Mouse (Mus musculus) cerebellum, postnatal 10 days (tissue): ENCODE measurements at regions not wholly inside any gene's neighbourhood (a gene's known extent, or its start where the extent isn't known, plus 50 kb on each side); places are given as distances from the start of the nearest gene placed in this dataset.
"Not testable (repeated sequence)": the region's sequence is repeated elsewhere in the genome, so short reads cannot be mapped to it uniquely, and the experiment has no call there.

Experiments used
- DNase-seq, 2 experiments: peaks; one replicate each; pipeline ENCODE4 v3.0.0; 2021; ENCODE audit warnings: mixed read lengths in 2 of 2

DNA sequence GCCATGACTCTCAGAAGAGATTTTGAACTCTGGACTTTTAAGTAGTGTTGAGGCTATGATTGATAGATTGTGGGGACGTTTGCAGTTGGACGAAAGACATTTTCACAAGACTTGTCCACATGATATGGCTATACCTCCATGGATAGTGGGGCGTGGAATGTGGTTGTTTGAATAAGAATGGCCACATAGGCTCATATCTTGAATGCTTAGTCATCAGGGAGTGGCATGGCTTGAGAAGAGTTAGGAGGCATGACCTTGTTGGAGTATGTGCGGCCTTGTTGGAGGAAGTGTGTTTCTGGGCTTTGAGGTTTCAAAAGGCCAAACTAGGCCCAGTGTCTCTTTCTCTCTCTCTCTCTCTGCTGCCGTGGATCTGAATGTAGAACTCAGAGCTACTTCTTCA, 204.7 kb upstream of the Pclo start:
- DNase-seq: no peak

DNA sequence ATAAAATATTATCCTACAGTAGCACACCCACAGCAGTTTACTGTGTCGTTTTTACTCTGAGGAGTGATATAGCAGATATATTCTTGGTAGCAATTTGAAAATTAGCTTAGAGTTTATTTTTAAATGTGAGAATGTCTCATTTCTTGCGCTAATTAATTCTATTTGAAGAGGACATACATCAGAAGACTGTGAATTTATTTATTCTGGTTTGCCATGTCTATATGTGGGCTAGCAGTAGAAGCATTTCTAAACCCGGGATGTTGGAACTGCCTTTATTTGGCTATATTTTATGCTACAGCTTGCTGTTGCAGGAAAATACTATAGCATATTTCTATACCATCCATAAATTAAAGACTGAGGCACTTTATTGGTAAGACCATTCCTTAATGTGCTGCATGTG, 203.0 kb upstream of the Pclo start:
- DNase-seq: no peak

DNA sequence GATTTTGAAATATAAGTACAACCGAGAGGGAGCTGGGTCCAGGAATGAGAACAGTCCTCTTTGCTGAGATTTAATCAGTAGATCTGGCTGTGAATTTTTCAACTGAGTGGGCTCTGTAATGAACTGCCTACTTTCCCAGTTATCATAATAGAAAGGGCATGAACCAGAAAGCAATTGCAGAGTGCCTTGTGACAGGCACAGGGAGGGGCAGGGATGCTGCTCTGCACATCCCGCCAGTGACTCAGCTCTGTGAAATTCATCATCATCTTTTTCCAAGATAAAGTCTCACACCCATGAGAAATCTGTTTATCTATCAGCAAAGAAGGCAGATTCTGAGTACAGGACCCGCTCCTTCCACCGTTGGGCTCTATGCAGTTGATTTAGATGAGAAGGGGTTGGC, 194.5 kb upstream of the Pclo start:
- no peak for DNase-seq

DNA sequence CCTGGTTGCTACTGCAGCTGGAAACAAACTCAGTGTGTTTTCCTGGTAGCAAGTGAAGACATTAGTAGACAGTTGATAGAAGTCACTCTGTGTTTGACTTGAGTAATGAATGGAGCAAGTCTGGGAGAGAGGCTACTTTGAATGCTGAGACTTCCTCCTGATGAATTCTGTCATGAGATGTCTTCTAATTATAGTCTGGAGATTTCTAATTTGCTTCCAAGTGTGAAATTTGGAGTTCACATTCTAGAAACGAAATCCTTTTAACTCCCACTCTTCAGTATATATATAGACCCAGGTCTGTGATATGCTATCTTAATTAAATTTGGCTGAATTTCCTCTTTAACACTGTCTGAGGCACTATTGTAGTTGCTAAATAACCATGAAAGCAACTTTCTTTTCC, 192.7 kb upstream of the Pclo start:
- no peak for DNase-seq

DNA sequence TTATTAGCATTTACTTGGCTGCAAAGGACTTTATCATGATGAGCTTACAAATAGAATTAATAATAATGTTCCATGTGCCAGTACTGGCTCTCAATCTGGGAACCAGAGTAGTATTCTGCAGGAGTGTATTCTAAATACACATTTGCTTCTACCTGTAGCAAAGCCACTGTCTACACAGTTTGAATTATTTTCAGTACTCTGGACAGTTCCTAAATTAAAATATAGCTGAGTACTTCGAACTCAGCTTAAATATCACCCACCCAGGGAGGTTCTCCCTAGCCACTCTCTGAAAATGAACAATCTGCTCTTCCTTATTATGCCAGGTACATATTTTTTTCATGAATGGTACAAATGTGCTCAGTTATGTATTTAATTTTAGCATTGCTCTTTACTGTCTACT, 154.3 kb upstream of the Pclo start:
- no peak for DNase-seq

DNA sequence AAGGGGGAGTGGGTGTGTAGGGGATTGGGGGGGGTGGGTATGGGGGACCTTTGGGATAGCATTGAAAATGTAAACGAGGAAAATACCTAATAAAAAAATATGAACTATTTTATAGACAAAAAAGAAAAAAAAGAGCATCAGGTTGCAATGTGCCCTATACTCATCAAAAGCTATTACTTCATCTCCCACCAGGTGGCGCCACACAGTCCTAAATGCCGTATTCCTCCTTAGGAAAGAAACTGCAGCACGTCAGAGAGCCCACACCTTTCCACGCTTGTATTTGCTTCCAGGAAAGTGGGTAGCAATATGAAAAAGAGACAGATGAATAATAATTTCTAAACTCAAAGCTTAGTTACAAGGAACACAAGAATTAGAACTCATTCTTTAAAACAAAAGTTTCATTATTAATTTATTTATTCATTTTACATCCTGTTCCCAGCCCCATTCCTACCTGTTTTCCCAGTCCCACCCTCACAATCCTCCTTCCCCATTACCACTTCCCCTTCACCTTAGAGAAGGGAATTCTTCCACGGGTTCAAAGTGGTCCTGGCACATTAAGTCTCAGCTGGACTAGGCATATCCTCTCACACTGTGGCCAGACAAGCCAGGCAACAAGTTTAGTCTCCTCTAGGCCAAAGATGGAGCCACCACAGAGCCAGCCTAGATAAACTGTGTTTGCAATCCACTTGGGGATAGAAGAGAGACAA, 125.4 kb upstream of the Pclo start:
- peak; percentile 90 to 92 for DNase-seq

DNA sequence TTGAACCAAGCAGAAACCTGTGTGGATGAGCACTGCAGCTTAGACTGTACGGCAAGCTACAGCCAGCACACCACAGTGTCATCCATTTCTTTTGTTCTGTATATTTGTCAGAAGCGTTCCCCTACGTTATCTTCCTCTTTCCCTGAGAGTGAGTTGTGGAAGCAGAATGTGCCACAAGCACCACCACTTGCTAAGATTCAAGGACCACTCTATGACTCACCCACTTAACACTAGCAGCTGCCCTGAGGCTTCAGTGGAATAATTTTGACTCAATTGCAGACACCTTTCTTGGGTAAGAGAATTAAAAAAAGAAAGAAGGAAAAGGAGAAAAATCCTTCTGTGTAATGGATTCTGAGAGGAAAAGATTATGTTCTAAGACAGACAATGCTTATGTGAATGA, 122.9 kb upstream of the Pclo start:
- DNase-seq: no peak

DNA sequence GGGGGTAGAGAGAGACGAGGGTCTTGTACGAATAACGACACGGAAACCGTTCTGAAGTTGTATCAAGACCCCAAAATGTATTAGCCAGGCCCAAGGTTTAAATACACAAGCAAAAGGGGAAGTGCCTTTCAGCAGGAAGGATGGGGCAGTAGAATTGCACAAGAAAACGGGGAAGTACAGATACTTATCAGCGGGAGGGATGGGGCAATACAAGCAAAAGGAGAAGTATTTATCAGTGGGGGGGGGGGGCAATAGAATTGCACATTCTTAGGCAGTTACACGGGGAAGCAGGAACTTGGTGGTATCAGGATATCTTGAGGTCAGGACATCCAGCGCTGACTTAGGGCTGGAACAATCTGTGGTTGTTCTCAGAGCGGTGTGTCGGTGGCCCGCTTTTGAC, 111.3 kb upstream of the Pclo start:
- not testable (repeated sequence) for DNase-seq

DNA sequence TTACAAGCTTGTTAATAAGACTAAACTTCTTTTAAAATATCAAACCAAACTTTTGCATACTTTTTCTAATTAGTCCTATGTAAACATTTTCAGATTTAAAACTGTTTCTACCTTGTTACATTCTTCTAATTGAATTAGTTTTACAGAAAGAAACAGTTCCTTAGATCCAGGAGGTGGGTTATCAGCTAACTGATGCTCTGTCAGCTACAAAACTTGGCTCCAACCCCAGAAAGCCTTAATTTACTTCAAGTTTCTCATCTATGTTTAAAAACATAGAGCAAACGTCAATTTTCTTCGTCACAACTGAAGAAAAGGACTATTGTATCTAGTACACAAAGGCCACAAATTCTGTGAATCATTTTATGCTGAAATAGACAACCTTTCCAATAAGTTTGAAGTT, 110.4 kb upstream of the Pclo start:
- DNase-seq: no peak

DNA sequence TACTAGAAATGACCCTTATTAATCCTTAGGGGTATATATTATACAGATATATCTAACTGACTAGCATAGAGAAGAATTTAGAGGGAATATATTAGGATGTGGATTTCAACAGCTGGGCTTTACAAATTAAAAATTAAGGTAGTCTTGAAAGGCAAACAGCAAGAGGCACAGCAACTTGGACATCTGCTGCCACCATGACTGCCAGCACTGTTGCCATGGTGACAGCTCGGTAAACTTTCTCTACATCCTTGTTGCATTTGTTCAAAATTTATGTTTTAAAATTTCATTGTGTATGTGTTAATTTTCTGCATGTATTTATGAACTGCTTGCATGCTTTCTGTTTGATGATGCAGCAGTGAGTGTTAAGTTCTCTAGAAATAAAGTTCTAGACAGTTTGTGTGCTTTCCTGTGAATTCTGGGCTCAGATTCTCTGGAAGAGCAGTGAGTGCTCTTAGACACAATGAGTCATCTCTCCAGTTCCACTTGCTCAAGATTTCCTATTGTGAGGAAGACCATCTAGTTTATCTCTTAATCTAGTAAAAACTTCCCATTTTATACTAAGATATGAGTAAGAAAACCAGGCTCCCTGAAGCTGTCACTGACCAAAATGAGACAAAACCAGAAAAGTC, 99.4 kb upstream of the Pclo start:
- DNase-seq: peak; percentile 11 to 15

DNA sequence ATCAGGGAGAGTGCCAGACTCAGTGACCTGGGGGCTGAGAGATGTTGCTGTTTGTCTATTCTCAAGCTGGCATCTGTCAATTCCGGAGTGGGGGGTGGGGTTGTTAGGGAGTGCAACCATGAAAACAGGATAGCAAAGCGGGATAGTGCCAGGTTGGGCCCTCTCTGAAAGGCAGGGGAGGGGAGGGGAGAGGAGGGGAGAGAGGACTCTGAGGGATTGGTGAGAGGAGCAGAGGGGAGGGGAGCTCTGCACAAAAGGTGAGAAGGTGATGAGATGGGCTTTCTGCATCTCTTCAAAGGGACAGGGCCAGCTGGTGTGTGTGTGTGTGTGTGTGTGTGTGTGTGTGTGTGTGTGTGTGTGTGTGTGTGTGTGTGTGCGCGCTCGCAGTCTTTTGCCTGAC, 61.6 kb upstream of the Pclo start:
- DNase-seq: peak; percentile 3
